Mouse (Mus musculus): ENCODE results near the gene Gm5868. TPM values are rescaled to one million over a fixed set of nuclear protein-coding genes. Genes with fewer than 3 reads are reported as not detected.
"Not testable (repeated sequence)": the region's sequence is repeated elsewhere in the genome, so short reads cannot be mapped to it uniquely, and the experiment has no call there.

The Gm5868 gene
- not detected for total RNA-seq (2021)

- DNase-seq, result no peak
- intact Hi-C loops (cut with DNase I), result no loop called here
Measured at GRCm38 (mm10) chr5:72587192-72587681, at the start of gene Gm5868. Gene Gm5868 (minus strand): TSS chr5:72587551.

- no peak for DNase-seq
Measured at GRCm38 (mm10) chr5:72636576-72636975, 49.2 kb upstream of the Gm5868 start.

GRCm38 (mm10) chr5:72636122-72636521, 48.8 kb upstream of the Gm5868 start:
- intact Hi-C loops (cut with DNase I), result no loop called here
- no peak for DNase-seq

More at GRCm38 (mm10) chr5:72636576-72636975, 49.2 kb upstream of the Gm5868 start:
- intact Hi-C loops (cut with DNase I), result no loop called here

GRCm38 (mm10) chr5:72634791-72635271, 47.5 kb upstream of the Gm5868 start:
- intact Hi-C loops (cut with DNase I), result no loop called here
- DNase-seq, result no peak

GRCm38 (mm10) chr5:72630026-72630425, 42.7 kb upstream of the Gm5868 start:
- DNase-seq, result no peak
- intact Hi-C loops (cut with DNase I), result no loop called here

GRCm38 (mm10) chr5:72621022-72621421, 33.7 kb upstream of the Gm5868 start:
- intact Hi-C loops (cut with DNase I), result no loop called here
- DNase-seq, result no peak

GRCm38 (mm10) chr5:72617413-72617812, 30.1 kb upstream of the Gm5868 start:
- intact Hi-C loops (cut with DNase I), result no loop called here
- no peak for DNase-seq

- no peak for DNase-seq
- intact Hi-C loops (cut with DNase I), result no loop called here
Measured at GRCm38 (mm10) chr5:72603138-72603537, 15.8 kb upstream of the Gm5868 start.

GRCm38 (mm10) chr5:72601006-72601405, 13.7 kb upstream of the Gm5868 start:
- peak; percentile 41 to 64 for DNase-seq
- intact Hi-C loops (cut with DNase I), result loop anchor here (2.0 kb wide), 1 partner anchor 250 kb away; no protein-coding TSS in a partner anchor

GRCm38 (mm10) chr5:72586667-72587191, 622 bp downstream of the Gm5868 start:
- intact Hi-C loops (cut with DNase I), result not testable (repeated sequence)

GRCm38 (mm10) chr5:72586122-72586521, 1.2 kb downstream of the Gm5868 start:
- intact Hi-C loops (cut with DNase I); DNase-seq: not testable (repeated sequence)

More at GRCm38 (mm10) chr5:72586667-72587191, 622 bp downstream of the Gm5868 start:
- DNase-seq, result not testable (repeated sequence)

GRCm38 (mm10) chr5:72580970-72581332, 6.4 kb downstream of the Gm5868 start, which contains the start of gene Zar1:
Gene Zar1 (minus strand): TSS chr5:72581254.
- intact Hi-C loops (cut with DNase I); DNase-seq: not testable (repeated sequence)

GRCm38 (mm10) chr5:72580088-72580969, 7.0 kb downstream of the Gm5868 start:
- intact Hi-C loops (cut with DNase I), result not testable (repeated sequence)
- DNase-seq, result peak in 1 of 2 experiments; percentile 5

- intact Hi-C loops (cut with DNase I), result not testable (repeated sequence)
Measured at GRCm38 (mm10) chr5:72579599-72579998, 7.8 kb downstream of the Gm5868 start.

GRCm38 (mm10) chr5:72565621-72566020, 21.7 kb downstream of the Gm5868 start:
- intact Hi-C loops (cut with DNase I), result no loop called here
- no peak for DNase-seq

More at GRCm38 (mm10) chr5:72579599-72579998, 7.8 kb downstream of the Gm5868 start:
- not testable (repeated sequence) for DNase-seq

- DNase-seq; intact Hi-C loops (cut with DNase I): not testable (repeated sequence)
Measured at GRCm38 (mm10) chr5:72563183-72563582, 24.2 kb downstream of the Gm5868 start.

GRCm38 (mm10) chr5:72560976-72561628, 26.2 kb downstream of the Gm5868 start:
- intact Hi-C loops (cut with DNase I), result no loop called here
- DNase-seq, result no peak

GRCm38 (mm10) chr5:72559544-72560049, 27.8 kb downstream of the Gm5868 start, which contains the start of gene Nfxl1:
Gene Nfxl1 (minus strand): TSS chr5:72559684.
- DNase-seq, result peak; percentile 91 to 96
- intact Hi-C loops (cut with DNase I), result no loop called here

GRCm38 (mm10) chr5:72558716-72559526, 28.4 kb downstream of the Gm5868 start:
- DNase-seq, result peak in 1 of 2 experiments; percentile 8
- intact Hi-C loops (cut with DNase I), result no loop called here

GRCm38 (mm10) chr5:72556245-72556644, 31.1 kb downstream of the Gm5868 start:
- DNase-seq, result no peak
- intact Hi-C loops (cut with DNase I), result no loop called here
